Mouse (Mus musculus) heart, adult 2 months (tissue): ENCODE data around the gene Vegfa. TPM values are rescaled to one million over a fixed set of nuclear protein-coding genes. Genes with fewer than 3 reads are reported as not detected.

Source experiments
- DNase-seq, 2 experiments: peaks; one replicate each; pipeline ENCODE4 v3.0.0; 2021
- H3K27ac ChIP-seq: fragments of 200-600 bp; 2 replicates; pipeline ENCODE4 v1.8.1; 2022
- H3K27me3 ChIP-seq: fragments of 200-500 bp; 2 replicates; pipeline ENCODE4 v1.6.1; 2012; ENCODE audit warnings: mild to moderate bottlenecking, low read length, inconsistent platforms, mixed read lengths; ENCODE audit not compliant: control insufficient read depth, insufficient read depth
- H3K36me3 ChIP-seq: fragments of 200-500 bp; 2 replicates; pipeline ENCODE4 v1.6.1; 2012; ENCODE audit warnings: low read length, inconsistent platforms; ENCODE audit not compliant: control insufficient read depth, insufficient read depth
- H3K4me1 ChIP-seq: fragments of 200-500 bp; 2 replicates; pipeline ENCODE4 v1.6.1; 2011; ENCODE audit warnings: low read length; ENCODE audit not compliant: control insufficient read depth, insufficient read depth
- H3K4me3 ChIP-seq: fragments of 200-600 bp; 2 replicates; pipeline ENCODE4 v1.8.1; 2022
- H3K79me2 ChIP-seq: fragments of 200-500 bp; replicated peaks from 2 replicates; pipeline ENCODE4 v1.6.1; 2012; ENCODE audit warnings: mild to moderate bottlenecking, inconsistent platforms, low read length, moderate library complexity, mixed read lengths; ENCODE audit not compliant: control insufficient read depth, insufficient read depth
- H3K9ac ChIP-seq: fragments of 200-500 bp; 2 replicates; pipeline ENCODE4 v1.6.1; 2012; ENCODE audit warnings: low read depth, mild to moderate bottlenecking, control low read depth, inconsistent platforms, low read length, mixed read lengths
- CTCF ChIP-seq: fragments of 200-600 bp; IDR thresholded peaks from 2 replicates; pipeline ENCODE4 v1.8.1; 2022; ENCODE audit warnings: antibody characterized with exemption, mild to moderate bottlenecking, moderate library complexity
- EP300 ChIP-seq: fragments of 200-500 bp; IDR thresholded peaks from 2 replicates; pipeline ENCODE4 v1.6.1; 2011; ENCODE audit warnings: low read depth, low read length, control low read depth; ENCODE audit not compliant: insufficient read depth
- POLR2A ChIP-seq: fragments of 200-500 bp; IDR thresholded peaks from 2 replicates; pipeline ENCODE4 v1.6.1; 2011; ENCODE audit warnings: mild to moderate bottlenecking, low read depth, low read length, control low read depth; ENCODE audit not compliant: insufficient read depth
- WGBS: fragments of 180-500 bp; shearing (Covaris S2); methylation state at CpG from one replicate; pipeline ENCODE4 v1.1.7; 2018; 5-methylcytosine and 5-hydroxymethylcytosine counted together
- intact Hi-C: fragments of 180-260 bp; cut with DNase I; formaldehyde crosslinking; loops from one replicate; pipeline ENCODE4 v1.15.1; 2025
- polyA plus RNA-seq: library from polyadenylated mRNA; depleted of rRNA; stranded (reverse); fragments of >200 nt; gene quantifications from 2 replicates; pipeline ENCODE4 v1.2.3, GENCODE M21; 2012
- total RNA-seq, 2 experiments: library from RNA; stranded (reverse); gene quantifications; 2 replicates each; pipeline ENCODE4 v1.2.3; 2021

The Vegfa gene
- total and polyA plus RNA-seq, 3 experiments, result 207 to 384 (median 328) TPM

DNA sequence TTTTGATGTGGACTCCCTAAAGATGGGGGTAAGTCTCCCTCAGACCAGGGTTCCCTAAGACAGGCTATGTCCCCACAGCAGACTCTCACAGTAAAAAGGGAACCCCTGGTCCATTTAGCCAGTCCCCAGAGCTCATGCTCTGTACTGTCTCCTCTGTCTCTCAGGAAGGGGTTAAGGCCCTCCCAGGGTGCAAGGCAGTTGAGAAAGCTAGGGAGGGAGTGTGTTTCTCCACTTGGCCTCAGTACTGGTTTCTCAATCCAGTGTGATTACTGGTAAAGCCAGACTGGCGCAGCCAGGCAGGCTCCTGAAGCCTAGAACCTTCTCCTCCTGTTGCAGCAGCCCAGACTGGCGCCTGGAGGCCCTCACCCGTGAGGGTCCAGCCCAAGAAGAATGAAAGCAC lies 26.7 kb downstream of the Vegfa start:
- H3K27me3 ChIP-seq, result no peaks in the 10 kb centered on the region
- no peak overlapping the region for H3K27ac ChIP-seq
- no peak overlapping the region for H3K9ac ChIP-seq
- TF ChIP-seq EP300 (no peak), POLR2A (no peak), CTCF (no peak)
- H3K4me1 ChIP-seq, result peaks cover 3% of the 10 kb centered on the region
- no peak for DNase-seq
- WGBS, result 78% methylated on average over 3 of the region's 3 CpGs
- H3K36me3 ChIP-seq, result no peaks in the 10 kb centered on the region
- H3K79me2 ChIP-seq, result no peaks in the 10 kb centered on the region
- no peak overlapping the region for H3K4me3 ChIP-seq
- intact Hi-C loops, result loop anchor here (5.0 kb wide), 1 partner anchor 93 kb away; no protein-coding TSS in a partner anchor

DNA sequence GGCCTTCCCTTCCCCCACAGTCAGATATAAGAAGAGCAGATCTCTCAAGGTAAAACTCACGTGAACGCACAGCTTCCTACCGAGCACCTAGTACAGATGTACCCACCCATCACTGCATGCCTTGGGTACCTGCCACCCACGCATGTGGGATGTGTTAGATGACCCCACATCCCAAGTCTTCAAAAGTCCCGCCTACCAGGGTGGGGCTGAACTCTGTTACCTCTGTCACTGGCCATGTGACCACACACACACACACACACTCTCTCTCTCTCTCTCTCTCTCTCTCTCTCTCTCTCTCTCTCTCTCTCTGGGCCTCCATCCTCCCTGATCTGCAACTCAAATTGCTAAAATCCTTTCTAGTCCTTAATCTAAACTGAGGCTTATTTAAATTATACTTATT lies 27.7 kb downstream of the Vegfa start:
- 93% methylated on average over 5 of the region's 5 CpGs for WGBS
- Histone ChIP-seq H3K9ac (no peak overlapping the region), H3K27me3 (no peaks in the 10 kb centered on the region), H3K27ac (no peak overlapping the region; the same call in 1 of the 2 replicates), H3K4me1 (peaks cover 3% of the 10 kb centered on the region), H3K4me3 (no peak overlapping the region), H3K36me3 (no peaks in the 10 kb centered on the region), H3K79me2 (no peaks in the 10 kb centered on the region)
- intact Hi-C loops, result no loop called here
- TF ChIP-seq EP300 (no peak), POLR2A (no peak), CTCF (no peak)
- DNase-seq, result no peak

DNA sequence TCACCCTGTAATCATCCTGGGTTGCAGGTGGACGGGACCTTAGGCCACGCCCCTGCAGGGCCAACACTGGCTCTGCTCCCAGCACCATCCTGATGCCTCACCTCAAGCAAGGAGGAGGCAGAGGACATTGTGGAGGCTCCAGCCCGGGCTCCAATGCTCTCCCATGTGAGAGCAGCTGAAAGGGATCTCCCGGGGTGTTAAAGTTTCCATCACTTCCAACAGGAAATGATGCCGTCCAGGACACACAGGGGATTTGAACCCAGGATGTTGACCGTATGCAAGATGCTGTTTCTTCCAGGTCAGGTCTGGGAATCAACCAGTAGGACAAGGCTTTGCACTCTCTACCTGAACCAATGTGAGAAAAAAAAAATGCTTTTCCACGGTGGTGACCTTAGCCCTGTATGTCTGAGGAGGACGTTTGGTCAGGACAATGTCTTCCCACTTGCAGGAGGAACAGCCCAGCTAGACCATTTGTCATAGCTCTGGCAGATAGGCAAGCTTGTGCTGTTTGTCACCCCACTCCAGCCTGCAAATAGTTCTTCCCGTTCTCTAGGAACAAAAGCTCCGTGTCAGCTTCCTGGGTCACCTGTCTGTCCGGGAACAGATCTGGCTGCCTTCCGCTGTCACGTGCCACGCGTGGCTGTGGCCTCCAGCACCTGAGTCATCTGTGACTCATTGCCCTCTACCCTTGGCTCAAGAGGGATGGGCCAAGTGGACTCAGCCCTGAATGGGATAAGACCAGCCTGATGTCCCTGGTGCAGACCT lies 28.3 kb downstream of the Vegfa start:
- TF ChIP-seq CTCF, result no peak
- TF ChIP-seq POLR2A, result no peak
- peak; percentile 63; the same call in 1 of the 2 replicates for TF ChIP-seq EP300
- no peak overlapping the region for H3K4me3 ChIP-seq
- DNase-seq, result peak; percentile 41 to 67
- no peak overlapping the region for H3K9ac ChIP-seq
- H3K79me2 ChIP-seq, result no peaks in the 10 kb centered on the region
- 43% methylated on average over 15 of the region's 15 CpGs for WGBS
- peaks cover 3% of the 10 kb centered on the region for H3K4me1 ChIP-seq
- H3K36me3 ChIP-seq, result no peaks in the 10 kb centered on the region
- no peaks in the 10 kb centered on the region for H3K27me3 ChIP-seq
- intact Hi-C loops, result no loop called here
- H3K27ac ChIP-seq, result no peak overlapping the region; the same call in 1 of the 2 replicates

DNA sequence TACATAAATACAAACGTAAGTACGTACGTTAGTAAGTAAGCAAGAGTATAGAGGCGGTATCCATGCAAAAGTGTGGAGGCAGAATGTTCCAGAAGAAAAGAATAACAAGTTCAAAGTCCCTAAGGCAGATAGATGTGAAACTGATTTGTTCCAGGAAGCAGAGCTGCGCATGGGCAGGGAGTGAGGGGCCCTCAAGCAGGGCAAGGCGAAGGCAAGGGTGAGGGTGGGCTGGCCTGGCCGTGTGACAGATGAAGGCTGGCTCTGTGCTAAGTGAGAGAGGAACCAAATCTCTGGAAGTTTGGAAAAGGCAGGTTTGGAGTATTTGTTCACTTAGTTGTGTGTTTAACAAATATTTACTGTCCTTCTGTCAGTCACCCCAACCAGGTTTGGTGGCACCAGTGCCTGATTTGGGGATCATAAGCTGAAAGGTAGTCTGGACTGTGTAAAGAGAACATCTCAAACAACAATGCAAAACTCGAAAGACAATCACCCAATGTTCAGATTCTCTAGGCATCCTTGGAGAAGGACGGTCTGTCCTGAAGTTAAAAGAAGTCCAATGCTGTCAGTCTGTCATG lies 32.7 kb downstream of the Vegfa start:
- Histone ChIP-seq H3K9ac (no peak overlapping the region), H3K36me3 (no peaks in the 10 kb centered on the region), H3K4me1 (peaks cover 4% of the 10 kb centered on the region), H3K27me3 (no peaks in the 10 kb centered on the region), H3K79me2 (no peaks in the 10 kb centered on the region), H3K4me3 (no peak overlapping the region), H3K27ac (no peak overlapping the region)
- WGBS, result 81% methylated on average over 9 of the region's 9 CpGs
- TF ChIP-seq POLR2A, result no peak
- no peak for TF ChIP-seq CTCF
- no peak for TF ChIP-seq EP300
- intact Hi-C loops, result no loop called here
- DNase-seq, result no peak

DNA sequence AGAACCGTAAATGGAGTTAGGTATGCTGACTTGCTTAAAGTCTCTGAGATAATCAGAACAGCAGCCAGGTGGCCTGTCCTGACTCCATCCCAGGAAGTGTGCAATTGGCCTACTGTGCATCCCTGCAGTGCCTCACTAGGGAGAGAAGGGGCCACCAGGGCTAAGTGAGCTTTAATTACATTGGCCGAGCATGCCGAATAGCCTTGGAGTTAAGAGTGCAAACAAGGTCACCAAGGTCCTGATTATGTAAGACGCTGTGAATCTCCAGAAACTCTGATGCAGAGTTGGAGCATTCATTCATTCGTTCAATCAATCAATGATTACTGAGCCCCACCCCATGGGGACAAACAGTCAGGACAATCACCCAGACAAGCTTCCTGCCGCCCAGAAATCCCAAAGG lies 33.8 kb downstream of the Vegfa start:
- DNase-seq, result no peak
- TF ChIP-seq CTCF, result no peak
- intact Hi-C loops, result no loop called here
- WGBS, result 36% methylated on average over 6 of the region's 6 CpGs
- H3K36me3 ChIP-seq, result no peaks in the 10 kb centered on the region
- peaks cover 1% of the 10 kb centered on the region; the same call in 1 of the 2 replicates for H3K4me1 ChIP-seq
- no peaks in the 10 kb centered on the region for H3K27me3 ChIP-seq
- no peak overlapping the region for H3K9ac ChIP-seq
- no peaks in the 10 kb centered on the region for H3K79me2 ChIP-seq
- H3K27ac ChIP-seq, result no peak overlapping the region
- no peak overlapping the region for H3K4me3 ChIP-seq

DNA sequence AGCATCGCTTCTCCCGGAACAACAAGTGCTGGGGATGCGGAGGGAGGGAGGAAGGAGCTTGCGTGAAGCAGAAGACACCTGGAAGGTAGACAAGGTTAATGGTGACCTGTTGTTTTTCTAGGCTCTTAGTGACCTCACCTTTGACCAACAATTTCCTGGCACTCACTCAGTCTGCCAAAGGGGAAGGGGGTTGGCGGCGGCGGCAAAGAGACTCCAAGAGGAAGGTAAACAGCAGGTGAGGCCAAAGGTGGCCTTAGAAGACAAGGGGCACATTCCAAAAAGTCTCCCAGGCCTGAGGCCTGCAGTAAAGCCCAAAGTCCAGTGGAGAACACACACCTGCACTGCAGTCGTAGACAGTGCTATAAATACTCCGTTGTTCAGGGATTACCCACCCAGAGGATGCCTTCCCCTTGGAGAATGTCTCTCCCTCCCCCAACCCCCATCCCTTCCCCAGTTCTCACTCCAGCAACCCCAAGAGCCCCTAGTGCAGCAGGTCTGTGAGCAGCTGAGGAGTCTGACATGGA lies 35.2 kb downstream of the Vegfa start:
- DNase-seq, result no peak
- H3K79me2 ChIP-seq, result no peaks in the 10 kb centered on the region
- TF ChIP-seq CTCF (no peak), EP300 (no peak), POLR2A (no peak)
- H3K36me3 ChIP-seq, result no peaks in the 10 kb centered on the region
- H3K27me3 ChIP-seq, result no peaks in the 10 kb centered on the region
- intact Hi-C loops, result no loop called here
- no peak overlapping the region for H3K27ac ChIP-seq
- H3K4me3 ChIP-seq, result no peak overlapping the region
- WGBS, result 85% methylated on average over 9 of the region's 9 CpGs
- H3K9ac ChIP-seq, result no peak overlapping the region
- H3K4me1 ChIP-seq, result peaks cover 1% of the 10 kb centered on the region; the same call in 1 of the 2 replicates
